Comparison of ENCODE assay signal across 31 mouse cellular contexts in the genomic region with DNA sequence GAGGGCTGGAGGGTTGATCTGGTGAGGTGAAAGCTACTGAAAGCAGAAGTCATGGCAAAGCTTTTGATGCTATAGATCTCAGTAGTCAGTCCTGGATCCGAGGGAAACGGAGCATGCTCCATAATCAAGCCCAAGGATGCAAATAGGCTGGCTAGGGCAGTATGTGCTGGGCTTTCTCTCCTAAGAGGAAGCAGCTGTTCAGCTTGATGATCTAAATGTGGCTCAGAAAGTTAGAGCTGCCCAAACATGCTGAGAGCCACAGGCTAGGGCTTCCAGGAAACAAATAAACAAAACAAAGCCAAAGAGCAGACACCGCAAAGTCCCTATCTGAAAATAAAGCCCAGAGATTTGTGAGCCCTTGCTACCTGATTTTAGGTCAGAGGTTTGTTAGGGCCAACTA.
"Had no signal": no experiment of that assay in that cellular context is flagged by ENCODE, and none has a peak within 500 bp of the region (broad histone marks: within the 10 kb centered on the region; RNA-seq: fewer than 3 reads in every experiment).

No protein-coding gene starts in this region.

- H3K4me1 ChIP-seq: limb, embryonic 10.5 days; limb, embryonic 12.5 days; limb, embryonic 13.5 days; limb, embryonic 15.5 days; lung, embryonic 15.5 days; midbrain, embryonic 10.5 days; midbrain, embryonic 12.5 days; midbrain, embryonic 13.5 days; midbrain, embryonic 15.5 days; neural tube, embryonic 12.5 days had no signal

- H3K27me3 ChIP-seq: limb, embryonic 12.5 days; limb, embryonic 13.5 days; limb, embryonic 15.5 days; liver, embryonic 12.5 days; liver, embryonic 13.5 days; liver, embryonic 15.5 days; lung, embryonic 15.5 days; megakaryocyte, embryonic 14.5 days; midbrain, embryonic 12.5 days; midbrain, embryonic 13.5 days; midbrain, embryonic 15.5 days; neural tube, embryonic 12.5 days had no signal

- H3K4me3 ChIP-seq: limb, embryonic 10.5 days; limb, embryonic 12.5 days; limb, embryonic 13.5 days; limb, embryonic 15.5 days; liver, embryonic 12.5 days; liver, embryonic 13.5 days; liver, embryonic 15.5 days; lung, embryonic 15.5 days; megakaryocyte, embryonic 14.5 days; midbrain, embryonic 10.5 days; midbrain, embryonic 12.5 days; midbrain, embryonic 13.5 days; midbrain, embryonic 15.5 days; neural tube, embryonic 12.5 days had no signal

- H3K27ac ChIP-seq: limb, embryonic 10.5 days; limb, embryonic 12.5 days; limb, embryonic 13.5 days; limb, embryonic 15.5 days; liver, embryonic 12.5 days; liver, embryonic 13.5 days; liver, embryonic 14.5 days; liver, embryonic 15.5 days; lung, embryonic 15.5 days; macrophage; midbrain, embryonic 10.5 days; midbrain, embryonic 12.5 days; midbrain, embryonic 13.5 days; midbrain, embryonic 15.5 days; neural tube, embryonic 12.5 days had no signal

- ATAC-seq: liver, postnatal 0 days; lung, postnatal 0 days; midbrain, embryonic 13.5 days; midbrain, embryonic 15.5 days; midbrain, embryonic 16.5 days had no signal

- DNase-seq: left cerebral cortex, postnatal 4 days; liver; liver, embryonic 13.5 days; liver, postnatal 0 days; lung, adult 18-20 months; lung, adult 2 months; lung, embryonic 14.5 days; lung, postnatal 10 days; lung, postnatal 14 days; lung, postnatal 36 days; lung, postnatal 4 days; midbrain, embryonic 14.5 days had no signal

- H3K36me3 ChIP-seq: limb, embryonic 10.5 days; liver, embryonic 12.5 days; liver, embryonic 13.5 days; liver, embryonic 15.5 days; midbrain, embryonic 10.5 days; midbrain, embryonic 12.5 days; midbrain, embryonic 13.5 days; midbrain, embryonic 15.5 days; neural tube, embryonic 12.5 days had no signal

- H3K9ac ChIP-seq: limb, embryonic 12.5 days; limb, embryonic 13.5 days; limb, embryonic 15.5 days; liver, embryonic 12.5 days; liver, embryonic 13.5 days; liver, embryonic 14.5 days; liver, embryonic 15.5 days; liver, postnatal 0 days; lung, embryonic 14.5 days; lung, embryonic 15.5 days; midbrain, embryonic 12.5 days; midbrain, embryonic 13.5 days; midbrain, embryonic 15.5 days; neural tube, embryonic 12.5 days had no signal

- H3K4me2 ChIP-seq: limb, embryonic 12.5 days; limb, embryonic 13.5 days; limb, embryonic 15.5 days; liver, embryonic 11.5 days; liver, embryonic 12.5 days; liver, embryonic 13.5 days; liver, embryonic 15.5 days; lung, embryonic 14.5 days; lung, embryonic 15.5 days; midbrain, embryonic 11.5 days; midbrain, embryonic 12.5 days; midbrain, embryonic 13.5 days; midbrain, embryonic 15.5 days; neural tube, embryonic 12.5 days had no signal

- H3K9me3 ChIP-seq: limb, embryonic 10.5 days; limb, embryonic 12.5 days; limb, embryonic 13.5 days; limb, embryonic 15.5 days; liver, embryonic 12.5 days; liver, embryonic 13.5 days; liver, embryonic 15.5 days; lung, embryonic 15.5 days; megakaryocyte, embryonic 14.5 days; midbrain, embryonic 10.5 days; midbrain, embryonic 12.5 days; midbrain, embryonic 13.5 days; midbrain, embryonic 15.5 days; neural tube, embryonic 12.5 days had no signal
